Mouse (Mus musculus) left cerebral cortex, postnatal 25 days (tissue): ENCODE measurements at regions not wholly inside any gene's neighbourhood (a gene's known extent, or its start where the extent isn't known, plus 50 kb on each side); places are given as distances from the start of the nearest gene placed in this dataset.

Experiments
- DNase-seq, 2 experiments: peaks; one replicate each; pipeline ENCODE4 v3.0.0; 2022; ENCODE audit warnings: low spot score in 2 of 2, mixed read lengths in 1 of 2
- intact Hi-C: fragments of 180-260 bp; cut with DNase I; formaldehyde crosslinking; loops from one replicate; pipeline ENCODE4 v1.15.1; 2025

DNA sequence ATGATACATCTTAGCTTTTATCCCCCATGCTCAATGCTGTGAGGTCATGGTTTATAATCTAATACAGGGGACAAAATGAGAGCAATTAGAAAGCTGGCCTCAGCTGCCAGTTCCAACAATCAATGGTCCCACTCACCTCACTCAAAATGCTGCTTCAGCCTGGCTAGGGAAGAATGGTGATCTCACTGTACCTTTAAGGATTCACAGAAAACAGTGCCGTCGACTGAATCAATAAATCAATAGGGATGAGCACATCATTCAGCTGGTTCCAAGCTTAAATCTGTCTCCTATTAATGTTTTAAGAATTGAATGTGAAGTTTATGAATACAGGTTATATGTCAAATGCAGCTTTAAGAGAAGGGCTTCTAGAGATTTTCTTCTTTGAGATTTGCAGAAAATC, 61.9 kb upstream of the Ncam2 start:
- intact Hi-C loops: no loop called here
- no peak for DNase-seq

DNA sequence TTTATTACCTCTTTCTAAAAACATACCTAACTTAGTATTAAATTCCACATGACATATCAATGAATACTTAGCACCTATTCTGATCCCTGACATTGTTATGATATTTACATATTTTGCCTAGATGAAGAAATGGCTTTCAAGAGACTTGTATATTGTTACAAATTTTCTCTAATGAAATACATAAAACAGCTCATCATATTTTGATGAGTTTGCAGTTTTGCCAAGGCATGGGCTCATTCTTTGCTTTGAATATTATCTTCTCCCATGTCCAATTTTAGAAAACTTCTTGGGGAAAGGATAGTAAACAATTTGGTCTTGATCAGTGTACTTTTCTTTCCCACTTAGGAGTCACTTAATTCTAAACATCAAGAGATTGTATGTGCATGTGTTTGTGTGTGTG, 54.5 kb upstream of the Ncam2 start:
- intact Hi-C loops: no loop called here
- DNase-seq: no peak

DNA sequence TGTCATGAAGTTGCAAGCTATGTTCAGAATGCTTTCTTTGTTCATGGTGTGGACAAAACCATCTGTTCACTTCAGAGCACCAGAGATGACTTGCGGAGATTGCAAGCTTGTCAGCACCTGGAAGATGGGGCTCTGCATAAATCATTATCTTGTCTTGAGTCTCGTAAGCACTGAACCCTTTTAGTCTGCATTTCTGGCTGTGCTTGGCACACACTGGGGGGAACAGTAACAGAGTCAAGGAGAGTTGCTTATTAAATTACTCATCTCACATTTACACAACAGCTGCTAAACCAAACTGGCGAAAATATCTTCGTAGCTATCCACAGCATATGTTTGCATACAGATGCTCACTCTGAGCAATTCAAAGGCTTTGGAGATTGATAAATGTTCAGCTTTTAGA, 51.0 kb upstream of the Ncam2 start:
- peak; percentile 16 to 44 for DNase-seq

More for the DNA sequence above, 51.0 kb upstream of the Ncam2 start:
- intact Hi-C loops: no loop called here
